Mouse (Mus musculus) spleen, postnatal 4 days (tissue): Measurements from ENCODE around the gene Osbpl10.

Source experiments
- DNase-seq, 2 experiments: peaks; one replicate each; pipeline ENCODE4 v3.0.0; 2022; ENCODE audit warnings: low spot score in 2 of 2

Gene Osbpl10

DNA sequence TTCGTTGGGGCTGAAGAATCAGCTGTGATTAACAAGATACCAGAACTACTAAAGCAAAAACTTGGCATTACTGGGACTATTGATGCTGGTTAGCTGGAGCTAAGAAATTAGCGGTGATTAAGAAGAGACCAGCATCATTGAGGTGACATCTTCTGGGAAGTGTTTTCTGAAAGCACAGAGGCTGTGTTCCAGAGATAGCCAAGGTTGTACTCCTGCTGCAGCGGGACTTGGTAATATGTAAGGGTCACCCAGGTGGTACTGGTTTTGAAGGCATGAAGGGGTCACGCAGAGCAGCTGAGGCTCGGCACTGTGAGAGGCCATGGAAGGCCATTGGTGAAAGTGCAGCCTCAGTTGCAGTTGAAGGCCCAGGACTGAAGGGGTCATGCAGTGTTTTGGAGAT is 294.1 kb downstream of the Osbpl10 start:
- peak; percentile 35 to 78 for DNase-seq

DNA sequence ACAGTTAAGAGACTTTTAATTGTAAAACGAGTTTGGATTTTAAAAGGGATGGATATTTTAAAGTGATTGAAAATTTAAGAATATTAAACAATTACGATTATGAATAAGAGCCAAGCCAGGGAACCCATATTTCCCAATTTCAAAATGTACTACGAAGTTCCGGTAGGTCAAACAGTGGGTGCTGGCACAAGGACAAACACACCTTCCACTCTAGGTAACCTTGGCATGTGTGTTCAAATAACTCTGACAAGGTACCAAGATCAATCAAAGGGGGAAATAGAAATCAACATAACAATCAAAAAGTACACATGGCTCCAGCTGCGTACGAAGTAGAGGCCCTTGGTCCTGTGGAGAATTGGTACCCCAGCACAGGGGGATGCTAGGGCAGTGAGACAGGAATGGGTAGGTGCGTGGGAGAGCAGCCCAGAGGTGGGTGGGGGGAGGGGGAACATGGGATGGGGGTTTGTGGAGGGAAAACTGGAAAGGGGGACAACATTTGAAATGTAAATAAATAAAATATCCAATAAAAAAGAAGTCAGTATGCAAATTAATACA is 294.8 kb downstream of the Osbpl10 start:
- no peak for DNase-seq

DNA sequence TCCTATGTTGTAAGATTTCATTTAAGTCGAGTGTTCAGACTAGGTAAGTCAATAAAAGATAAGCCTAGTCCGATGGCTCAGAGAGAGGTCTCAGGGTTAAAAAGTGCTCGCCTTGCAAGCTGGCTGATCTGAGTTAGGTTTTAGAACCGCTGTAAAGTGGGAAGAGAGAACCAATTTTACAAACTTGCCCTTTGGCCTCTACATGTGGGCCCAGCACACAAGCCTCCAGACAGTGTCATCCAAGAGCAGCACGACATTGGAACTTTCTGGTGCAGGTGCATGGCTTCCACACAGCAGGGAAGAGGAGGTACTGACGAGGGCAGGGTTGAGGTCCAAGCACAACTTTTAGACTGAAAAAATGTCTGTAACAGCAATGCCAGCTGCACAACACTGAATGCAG is 296.4 kb downstream of the Osbpl10 start:
- DNase-seq, result no peak

- DNase-seq, result no peak
Measured at GRCm38 (mm10) chr9:115278641-115279040, 300.3 kb downstream of the Osbpl10 start.
